Mouse (Mus musculus): ENCODE results near the gene Npas1. TPM values are rescaled to one million over a fixed set of nuclear protein-coding genes. Genes with fewer than 3 reads are reported as not detected.

Npas1 gene
- total RNA-seq, 1 experiment from 2014 or later = not detected

GRCm38 (mm10) chr7:16426129-16426729 is 51.3 kb downstream of the Npas1 start:
- ATAC-seq (ENCODE audit: extremely low read depth, insufficient number of reproducible peaks, low FRiP score, poor library complexity, severe bottlenecking) = peak; percentile 80

- ATAC-seq (ENCODE audit: extremely low read depth, insufficient number of reproducible peaks, low FRiP score, poor library complexity, severe bottlenecking) = no peak
These were observed 51.8 kb downstream of the Npas1 start for GRCm38 (mm10) chr7:16425721-16426120.

DNA sequence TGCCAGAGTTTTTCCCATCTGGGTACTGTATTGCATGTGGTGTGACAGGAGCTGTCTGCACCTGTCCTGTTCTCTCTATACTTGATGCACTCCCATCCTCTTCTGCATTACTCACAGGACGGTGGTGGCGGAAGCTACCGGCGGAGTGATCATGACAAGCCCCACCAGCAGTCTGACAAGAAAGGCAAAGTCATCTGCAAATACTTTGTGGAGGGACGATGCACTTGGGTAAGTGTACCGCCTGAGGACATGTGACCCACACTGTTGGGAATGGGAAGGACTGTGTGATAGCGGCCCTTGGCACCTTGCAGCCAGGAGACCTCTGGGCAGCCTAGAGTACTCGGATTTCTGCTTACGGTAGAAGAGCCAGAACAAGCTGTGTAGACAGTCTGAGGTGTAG is 53.8 kb downstream of the Npas1 start:
- no peak for ATAC-seq (ENCODE audit: extremely low read depth, insufficient number of reproducible peaks, low FRiP score, poor library complexity, severe bottlenecking)

DNA sequence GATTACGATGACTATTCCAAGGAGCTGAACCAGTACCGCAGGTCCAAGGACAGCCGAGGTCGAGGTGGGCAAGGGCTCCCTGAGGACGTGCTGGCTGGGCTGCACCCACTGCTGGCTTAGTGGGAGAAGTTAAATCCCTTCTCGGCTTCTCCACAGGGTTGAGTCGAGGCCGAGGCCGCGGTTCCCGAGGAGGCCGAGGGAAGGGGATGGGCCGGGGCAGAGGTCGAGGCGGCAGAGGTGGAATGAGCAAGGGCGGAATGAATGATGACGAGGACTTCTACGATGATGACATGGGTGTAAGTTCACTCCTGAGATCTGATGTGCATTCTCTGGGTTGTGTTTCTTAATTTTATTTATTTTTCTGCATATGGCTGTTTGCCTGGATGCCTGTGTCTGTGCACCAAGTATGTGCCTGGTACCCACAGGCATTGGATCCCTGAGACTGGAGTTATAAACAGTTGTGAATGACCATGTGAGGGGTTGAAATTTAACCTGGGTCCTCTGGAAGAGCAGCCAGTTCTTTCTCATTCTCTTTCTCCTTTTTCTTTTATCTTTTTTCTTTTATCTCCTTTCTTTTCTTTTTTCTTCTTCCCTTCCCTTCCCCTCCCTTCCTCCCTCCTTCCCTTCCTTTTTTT is 55.2 kb downstream of the Npas1 start:
- no peak for ATAC-seq (ENCODE audit: extremely low read depth, insufficient number of reproducible peaks, low FRiP score, poor library complexity, severe bottlenecking)

DNA sequence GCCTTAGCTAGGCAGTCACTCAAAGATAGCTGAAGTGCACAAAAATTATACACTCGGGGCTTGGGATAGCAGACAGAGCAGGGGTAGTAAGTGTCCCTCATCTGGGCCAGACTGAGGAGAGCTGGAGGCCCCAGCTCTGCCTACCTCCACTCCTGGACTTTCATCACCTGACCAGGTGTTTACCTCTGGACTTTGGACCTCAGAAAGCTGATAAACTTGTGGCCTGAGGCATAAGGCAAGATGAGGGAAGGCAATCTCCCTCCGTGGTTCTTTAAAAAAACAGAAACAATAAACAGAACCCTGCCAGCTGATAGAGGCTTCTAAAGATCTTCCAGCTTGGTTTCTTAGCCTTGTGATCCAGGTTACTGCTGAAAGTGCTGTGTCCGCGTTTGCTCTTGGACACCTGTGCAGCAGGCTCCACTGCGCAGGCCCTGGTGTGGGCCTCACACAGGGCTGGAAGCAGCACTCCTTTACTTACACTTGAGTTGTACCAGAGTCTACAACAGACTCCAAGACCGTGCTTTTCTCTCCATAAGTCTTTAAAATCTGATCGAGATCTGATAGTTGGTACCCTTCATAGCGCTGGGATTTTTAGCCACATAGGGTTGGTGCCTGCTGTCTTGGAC is 56.9 kb downstream of the Npas1 start:
- no peak for ATAC-seq (ENCODE audit: extremely low read depth, insufficient number of reproducible peaks, low FRiP score, poor library complexity, severe bottlenecking)

GRCm38 (mm10) chr7:16418713-16419112 is 58.8 kb downstream of the Npas1 start:
- ATAC-seq (ENCODE audit: extremely low read depth, insufficient number of reproducible peaks, low FRiP score, poor library complexity, severe bottlenecking) = peak; percentile 21; the same call in 1 of the 2 replicates

DNA sequence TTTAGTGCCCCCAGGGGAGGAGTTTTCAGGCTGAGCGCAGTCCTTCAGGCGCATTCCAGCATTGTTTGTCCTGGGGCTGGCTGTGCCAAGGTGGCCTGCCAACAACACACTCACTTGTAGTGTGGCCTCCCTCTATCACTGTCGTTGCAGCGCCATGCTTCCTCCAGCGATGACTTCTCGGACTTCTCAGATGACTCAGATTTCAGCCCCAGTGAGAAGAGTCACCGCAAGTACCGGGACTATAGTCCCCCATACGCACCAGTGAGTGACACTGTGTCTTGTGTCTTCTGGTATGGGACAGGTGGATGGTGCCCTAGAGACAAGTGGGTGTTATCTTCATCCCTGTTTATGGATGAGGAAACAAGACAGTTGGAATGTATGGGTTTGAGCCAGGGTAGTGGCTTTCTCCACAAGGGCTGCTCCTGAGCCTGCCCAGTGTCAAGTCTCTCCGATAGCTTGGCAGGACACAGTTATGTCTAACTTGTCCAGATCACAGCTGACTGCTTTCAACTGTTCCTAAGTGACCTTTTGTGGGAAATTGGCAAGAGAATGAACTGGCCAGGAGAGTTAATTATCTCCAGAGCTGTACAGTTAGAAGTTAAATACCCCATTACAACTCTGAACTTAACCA is 60.3 kb downstream of the Npas1 start:
- no peak for ATAC-seq (ENCODE audit: extremely low read depth, insufficient number of reproducible peaks, low FRiP score, poor library complexity, severe bottlenecking)

- no peak for ATAC-seq (ENCODE audit: extremely low read depth, insufficient number of reproducible peaks, low FRiP score, poor library complexity, severe bottlenecking)
These were observed 62.1 kb downstream of the Npas1 start for GRCm38 (mm10) chr7:16415426-16415825.

- no peak for ATAC-seq (ENCODE audit: extremely low read depth, insufficient number of reproducible peaks, low FRiP score, poor library complexity, severe bottlenecking)
These were observed 64.6 kb downstream of the Npas1 start for GRCm38 (mm10) chr7:16412930-16413329.

DNA sequence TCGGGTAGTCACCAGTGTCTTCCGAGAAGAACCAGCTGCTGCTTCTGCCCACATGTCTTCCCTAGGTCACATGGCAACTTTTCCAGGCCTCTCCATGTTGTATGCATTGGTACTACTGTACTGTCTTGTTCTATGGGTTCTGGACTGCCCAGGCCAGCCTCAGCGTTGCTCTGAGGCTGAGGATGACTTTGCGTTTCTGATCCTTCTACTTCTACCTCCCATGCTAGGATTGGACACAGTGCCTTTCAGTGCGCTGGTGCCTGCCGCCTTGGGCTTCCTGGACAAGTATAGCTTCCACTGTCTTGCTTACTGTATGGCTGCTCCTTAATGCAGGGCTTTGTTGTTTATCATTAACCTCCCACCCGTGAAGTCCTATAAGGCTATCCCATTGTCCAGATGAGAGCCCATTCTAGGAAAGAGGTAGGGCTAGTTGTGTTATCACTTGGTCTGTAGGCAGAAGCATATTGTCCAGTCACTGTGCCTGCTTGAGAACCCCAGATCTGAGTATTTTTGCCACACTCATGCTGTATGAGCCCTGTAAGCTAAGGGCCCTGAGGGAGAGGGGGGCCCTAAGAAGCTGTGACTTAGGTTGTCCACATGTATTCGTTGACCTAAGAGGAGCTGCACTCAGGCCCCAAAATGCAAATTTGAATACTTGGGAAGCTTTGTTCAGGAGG is 65.2 kb downstream of the Npas1 start:
- ATAC-seq (ENCODE audit: extremely low read depth, insufficient number of reproducible peaks, low FRiP score, poor library complexity, severe bottlenecking) = no peak

- ATAC-seq (ENCODE audit: extremely low read depth, insufficient number of reproducible peaks, low FRiP score, poor library complexity, severe bottlenecking) = no peak
These were observed 66.4 kb downstream of the Npas1 start for GRCm38 (mm10) chr7:16411100-16411499.

- no peak for ATAC-seq (ENCODE audit: extremely low read depth, insufficient number of reproducible peaks, low FRiP score, poor library complexity, severe bottlenecking)
These were observed 70.5 kb downstream of the Npas1 start for GRCm38 (mm10) chr7:16406978-16407377.

Other genes starting within 250 kb of the Npas1 start
- gene C5ar2, start 233.6 kb downstream of the Npas1 start, total RNA-seq (2017) = 74.4 and 76.5 TPM in 2 replicates
- gene C5ar1, start 218.2 kb downstream of the Npas1 start, total RNA-seq (2017) = 119 and 133 TPM in 2 replicates
- 10.1 and 13.2 TPM in 2 replicates for gene Inafm1, start 204.1 kb downstream of the Npas1 start, total RNA-seq (2017)
- 143 and 164 TPM in 2 replicates for gene Ccdc9, start 190.9 kb downstream of the Npas1 start, total RNA-seq (2017)
- gene Bbc3, start 169.3 kb downstream of the Npas1 start, total RNA-seq (2017) = 7.0 and 7.7 TPM in 2 replicates
- 110 and 123 TPM in 2 replicates for gene Sae1, start 89.9 kb downstream of the Npas1 start, total RNA-seq (2017)
- gene Zc3h4, start 76.8 kb downstream of the Npas1 start, total RNA-seq (2017) = 35.1 and 45.9 TPM in 2 replicates
- gene Tmem160, start 24.9 kb downstream of the Npas1 start, total RNA-seq (2017) = 5.8 and 6.8 TPM in 2 replicates
- gene Arhgap35, start 137.3 kb upstream of the Npas1 start, total RNA-seq (2017) = 9.0 and 10.9 TPM in 2 replicates
- not detected in 2 replicates for gene Ceacam15, start 198.0 kb upstream of the Npas1 start, total RNA-seq (2017)
- gene Ceacam9, start 244.2 kb upstream of the Npas1 start, total RNA-seq (2017) = not detected in 2 replicates

Data from neutrophil, adult 5-6 weeks (primary cell).